In genomic region chr9:111272996-111273785, GRCm38 (mm10) we compare ENCODE assay signal across 8 mouse cellular contexts. TPM values are rescaled to one million over a fixed set of nuclear protein-coding genes. Genes with fewer than 3 reads are reported as not detected.
DNase-seq lines count a peak whose midpoint lies in the region; ATAC-seq and TF ChIP-seq lines count a peak whose summit lies in the region.

No protein-coding gene starts in this region.

- H3K27me3 ChIP-seq in erythroblast, embryonic 14.5 days (ENCODE audit: control insufficient read depth): no peaks in the 10 kb centered on the region
- no peaks in the 10 kb centered on the region for H3K27me3 ChIP-seq in CH12.LX (replicated peaks)
- no peaks in the 10 kb centered on the region for H3K27me3 ChIP-seq in hindbrain, embryonic 10.5 days (ENCODE audit: insufficient read depth, poor library complexity, severe bottlenecking)
- H3K27me3 ChIP-seq in midbrain, embryonic 13.5 days: no peaks in the 10 kb centered on the region

- no peak for TF ChIP-seq RAD21 in CH12.LX (IDR thresholded peaks at IDR 0.05; ENCODE audit: low read depth, low read length)

- TF ChIP-seq POLR2A in CH12.LX (IDR thresholded peaks at IDR 0.05; ENCODE audit: low read depth, low read length): no peak

- ATAC-seq in erythroblast, adult 5-6 weeks (replicated peaks; ENCODE audit: low FRiP score, poor library complexity, severe bottlenecking): no peak
- no peak for ATAC-seq in midbrain, embryonic 13.5 days
- no peak for ATAC-seq in inflammation-experienced regulatory T-cells, adult 6 months

- peak overlapping the region; percentile 94 for H3K4me2 ChIP-seq in CH12.LX (ENCODE audit: insufficient read depth, low read depth, poor library complexity, severe bottlenecking)
- peak overlapping the region; percentile 96 for H3K4me2 ChIP-seq in midbrain, embryonic 13.5 days (replicated peaks)

- peaks cover 52% of the 10 kb centered on the region for H3K4me1 ChIP-seq in erythroblast, embryonic 14.5 days (ENCODE audit: control insufficient read depth)
- peaks cover 9 to 50% of the 10 kb centered on the region in 2 experiments; a peak in 3 of 4 replicates for H3K4me1 ChIP-seq in CH12.LX (ENCODE audit: control insufficient read depth in 1 of 2, insufficient read depth in 2 of 2)
- H3K4me1 ChIP-seq in hindbrain, embryonic 10.5 days (replicated peaks): peaks cover 55% of the 10 kb centered on the region
- H3K4me1 ChIP-seq in midbrain, embryonic 13.5 days (replicated peaks): peaks cover 67% of the 10 kb centered on the region

- no peaks in the 10 kb centered on the region for H3K9me3 ChIP-seq in erythroblast, embryonic 14.5 days (ENCODE audit: control insufficient read depth, low read length)
- no peaks in the 10 kb centered on the region for H3K9me3 ChIP-seq in CH12.LX (replicated peaks; ENCODE audit: low read length)
- H3K9me3 ChIP-seq in hindbrain, embryonic 10.5 days: no peaks in the 10 kb centered on the region
- H3K9me3 ChIP-seq in midbrain, embryonic 13.5 days: no peaks in the 10 kb centered on the region

- H3K79me2 ChIP-seq in CH12.LX (replicated peaks; ENCODE audit: control insufficient read depth, extremely low read depth, insufficient read depth, poor library complexity, severe bottlenecking): peaks cover 61% of the 10 kb centered on the region

- WGBS in hindbrain, embryonic 10.5 days: 81% methylated on average over 15 of the region's 15 CpGs
- WGBS in midbrain, embryonic 13.5 days: 75% methylated on average over 15 of the region's 15 CpGs

- H3K27ac ChIP-seq in CH12.LX (ENCODE audit: insufficient read depth, low read depth): no peak overlapping the region
- no peak overlapping the region for H3K27ac ChIP-seq in hindbrain, embryonic 10.5 days
- H3K27ac ChIP-seq in midbrain, embryonic 13.5 days: no peak overlapping the region

- H3K36me3 ChIP-seq in erythroblast, embryonic 14.5 days (ENCODE audit: control insufficient read depth): peaks cover 55% of the 10 kb centered on the region
- H3K36me3 ChIP-seq in CH12.LX (replicated peaks in 1 of 2; ENCODE audit: control insufficient read depth in 1 of 2, insufficient read depth in 1 of 2, low read length in 1 of 2): peaks cover 5 to 35% of the 10 kb centered on the region in 2 experiments
- H3K36me3 ChIP-seq in hindbrain, embryonic 10.5 days: peaks cover 47% of the 10 kb centered on the region
- peaks cover 26% of the 10 kb centered on the region for H3K36me3 ChIP-seq in midbrain, embryonic 13.5 days

- TF ChIP-seq CTCF in CH12.LX (conservative IDR thresholded peaks at IDR 0.05 in 1 of 2, IDR thresholded peaks at IDR 0.05 in 1 of 2; ENCODE audit: low read depth in 2 of 2, low read length in 2 of 2): no peak

- no peak for TF ChIP-seq EP300 in CH12.LX (IDR thresholded peaks at IDR 0.05; ENCODE audit: low read length)

- no peak for DNase-seq in CH12.LX (ENCODE audit: extremely low read depth)
- DNase-seq in hindbrain, embryonic 10.5 days (ENCODE audit: low spot score): no peak
- DNase-seq in cerebellum, postnatal 10 days: no peak
- no peak for DNase-seq in right cerebral cortex, adult 18-20 months

- H3K9ac ChIP-seq in CH12.LX (ENCODE audit: insufficient read depth, low read depth): peak overlapping the region; percentile 81
- peak overlapping the region; percentile 92 for H3K9ac ChIP-seq in midbrain, embryonic 13.5 days (replicated peaks)

- peak overlapping the region; percentile 79 for H3K4me3 ChIP-seq in erythroblast, embryonic 14.5 days (replicated peaks)
- H3K4me3 ChIP-seq in CH12.LX (replicated peaks in 1 of 3; ENCODE audit: low read depth in 2 of 3, low read length in 2 of 3, poor library complexity in 1 of 3): peak overlapping the region; percentile 74 to 92 (median 82)
- H3K4me3 ChIP-seq in hindbrain, embryonic 10.5 days: peak overlapping the region; percentile 87
- H3K4me3 ChIP-seq in midbrain, embryonic 13.5 days (replicated peaks): peak overlapping the region; percentile 80

- dilution Hi-C loops in CH12.LX (cut with MboI; ENCODE audit: extremely low pct_ligation_motif_present, extremely low pct_unique_long_range_greater_than_20kb, low sequenced_read_pairs): no loop called here

- in situ Hi-C loops in CH12.LX (cut with MboI; ENCODE audit: low pct_ligation_motif_present, low pct_unique_long_range_greater_than_20kb, low sequenced_read_pairs): loop anchor here (10.0 kb wide), 1 partner anchor 192 kb away; no protein-coding TSS in a partner anchor

TF ChIP-seq in CH12.LX, 34 proteins besides CTCF, POLR2A, EP300 and RAD21:
- TF ChIP-seq ZMIZ1 (IDR thresholded peaks at IDR 0.05; ENCODE audit: low read depth, low read length) (no peak), PAX5 (IDR thresholded peaks at IDR 0.05; ENCODE audit: low read length) (no peak), SIN3A (IDR thresholded peaks at IDR 0.05; ENCODE audit: low read length) (peak; percentile 13; the same call in 1 of the 2 replicates)

RNA-seq across cellular contexts. Expression of gene Epm2aip1, which starts 1.5 kb away (rescaled TPM):
- 0.02 and 0.11 TPM in 2 replicates for polyA plus RNA-seq in erythroblast, embryonic 14.5 days (2012)
- total RNA-seq in erythroblast, adult 5-6 weeks (2015; ENCODE audit: low replicate concordance): 12.3 and 13.6 TPM in 2 replicates
- 15.4 and 21.2 TPM in 2 replicates for total RNA-seq in erythroblast, adult 5-6 weeks (2017; ENCODE audit: low replicate concordance)
- total RNA-seq in CH12.LX (2012; rRNA removed) (8.9 and 9.3 TPM in 2 replicates), CH12.LX (2014; rRNA removed) (11.2 and 12.2 TPM in 2 replicates)
- 8.9 and 11.4 TPM in 2 replicates for polyA plus RNA-seq in CH12.LX (2012; ENCODE audit: insufficient read length, low read depth)
- 25.1 and 26.1 TPM in 2 replicates for polyA plus RNA-seq in hindbrain, embryonic 10.5 days (2016; fragmentation: Nextera tagmentation; extraction: Ambion mirVana)
- polyA plus RNA-seq in midbrain, embryonic 13.5 days (2015; fragmentation: Nextera tagmentation; extraction: Ambion mirVana): 47.9 and 48.9 TPM in 2 replicates
- 1 to 10 TPM; 5.0 to 9.3 (median 8.6) TPM for polyA plus RNA-seq in inflammation-experienced regulatory T-cells, adult 6 months (2017; shearing (Covaris generic))

RNA-seq across cellular contexts. Expression of gene Mlh1, which starts 1.6 kb away (rescaled TPM):
- polyA plus RNA-seq in erythroblast, embryonic 14.5 days (2012): 0.54 and 0.81 TPM in 2 replicates
- 7.9 and 23.6 TPM in 2 replicates for total RNA-seq in erythroblast, adult 5-6 weeks (2015; ENCODE audit: low replicate concordance)
- total RNA-seq in erythroblast, adult 5-6 weeks (2017; ENCODE audit: low replicate concordance): 11.8 and 18.4 TPM in 2 replicates
- total RNA-seq in CH12.LX (2012; rRNA removed) (25.7 and 33.0 TPM in 2 replicates), CH12.LX (2014; rRNA removed) (54.8 and 57.9 TPM in 2 replicates)
- polyA plus RNA-seq in CH12.LX (2012; ENCODE audit: insufficient read length, low read depth): 46.3 and 50.2 TPM in 2 replicates
- 41.0 and 49.0 TPM in 2 replicates for polyA plus RNA-seq in hindbrain, embryonic 10.5 days (2016; fragmentation: Nextera tagmentation; extraction: Ambion mirVana)
- 33.2 and 36.2 TPM in 2 replicates for polyA plus RNA-seq in midbrain, embryonic 13.5 days (2015; fragmentation: Nextera tagmentation; extraction: Ambion mirVana)
- polyA plus RNA-seq in inflammation-experienced regulatory T-cells, adult 6 months (2017; shearing (Covaris generic)): 10 to 100 TPM in 2 of 3 experiments, 1 to 10 TPM in 1; 8.7 to 27.4 (median 14.4) TPM

RNA-seq across cellular contexts. Expression of gene Trank1, which starts 38.3 kb away (rescaled TPM):
- not detected in 2 replicates for polyA plus RNA-seq in erythroblast, embryonic 14.5 days (2012)
- total RNA-seq in erythroblast, adult 5-6 weeks (2015; ENCODE audit: low replicate concordance): not detected in 2 replicates
- under 0.01 TPM in 1 of 2 replicates, not detected in the other for total RNA-seq in erythroblast, adult 5-6 weeks (2017; ENCODE audit: low replicate concordance)
- total RNA-seq in CH12.LX (2012; rRNA removed) (0.34 and 0.38 TPM in 2 replicates), CH12.LX (2014; rRNA removed) (0.13 and 0.27 TPM in 2 replicates)
- 0.66 and 0.71 TPM in 2 replicates for polyA plus RNA-seq in CH12.LX (2012; ENCODE audit: insufficient read length, low read depth)
- polyA plus RNA-seq in hindbrain, embryonic 10.5 days (2016; fragmentation: Nextera tagmentation; extraction: Ambion mirVana): 0.05 and 0.20 TPM in 2 replicates
- 6.1 and 7.2 TPM in 2 replicates for polyA plus RNA-seq in midbrain, embryonic 13.5 days (2015; fragmentation: Nextera tagmentation; extraction: Ambion mirVana)
- not detected for polyA plus RNA-seq in inflammation-experienced regulatory T-cells, adult 6 months (2017; shearing (Covaris generic))
